Mouse (Mus musculus) urinary bladder, postnatal 4 days (tissue): Measurements from ENCODE around the gene Agtpbp1.
"Not testable (repeated sequence)": the region's sequence is repeated elsewhere in the genome, so short reads cannot be mapped to it uniquely, and the experiment has no call there.

Experiments used
- DNase-seq, 2 experiments: peaks; one replicate each; pipeline ENCODE4 v3.0.0; 2021 to 2022; ENCODE audit warnings: low spot score in 2 of 2

Agtpbp1 gene

GRCm38 (mm10) chr13:59480599-59481483 lies 104.2 kb downstream of the Agtpbp1 start:
- no peak for DNase-seq

GRCm38 (mm10) chr13:59477928-59478327 lies 107.1 kb downstream of the Agtpbp1 start:
- DNase-seq: not testable (repeated sequence)

- no peak for DNase-seq
Observed at GRCm38 (mm10) chr13:59477451-59477850, 107.6 kb downstream of the Agtpbp1 start.

GRCm38 (mm10) chr13:59474973-59475372 lies 110.1 kb downstream of the Agtpbp1 start:
- no peak for DNase-seq

GRCm38 (mm10) chr13:59473341-59473740 lies 111.7 kb downstream of the Agtpbp1 start:
- no peak for DNase-seq

- DNase-seq: no peak
Observed at GRCm38 (mm10) chr13:59472222-59472621, 112.8 kb downstream of the Agtpbp1 start.

- no peak for DNase-seq
Observed at GRCm38 (mm10) chr13:59469701-59470100, 115.3 kb downstream of the Agtpbp1 start.

- DNase-seq: no peak
Observed at GRCm38 (mm10) chr13:59468181-59468802, 116.7 kb downstream of the Agtpbp1 start.

- DNase-seq: no peak
Observed at GRCm38 (mm10) chr13:59467591-59467990, 117.4 kb downstream of the Agtpbp1 start.

- no peak for DNase-seq
Observed at GRCm38 (mm10) chr13:59460958-59461357, 124.1 kb downstream of the Agtpbp1 start.

GRCm38 (mm10) chr13:59456203-59456602 lies 128.8 kb downstream of the Agtpbp1 start:
- no peak for DNase-seq

GRCm38 (mm10) chr13:59454001-59454785 lies 130.8 kb downstream of the Agtpbp1 start:
- no peak for DNase-seq

- DNase-seq: no peak
Observed at GRCm38 (mm10) chr13:59453582-59453981, 131.4 kb downstream of the Agtpbp1 start.

GRCm38 (mm10) chr13:59453045-59453444 lies 132.0 kb downstream of the Agtpbp1 start:
- DNase-seq: peak in 1 of 2 experiments; percentile 36

GRCm38 (mm10) chr13:59450840-59451239 lies 134.2 kb downstream of the Agtpbp1 start:
- no peak for DNase-seq

GRCm38 (mm10) chr13:59447130-59447529 lies 137.9 kb downstream of the Agtpbp1 start:
- DNase-seq: no peak

- DNase-seq: no peak
Observed at GRCm38 (mm10) chr13:59445179-59445578, 139.8 kb downstream of the Agtpbp1 start.

- DNase-seq: no peak
Observed at GRCm38 (mm10) chr13:59444371-59444770, 140.7 kb downstream of the Agtpbp1 start.

GRCm38 (mm10) chr13:59439683-59440082 lies 145.3 kb downstream of the Agtpbp1 start:
- no peak for DNase-seq

- no peak for DNase-seq
Observed at GRCm38 (mm10) chr13:59434554-59434953, 150.5 kb downstream of the Agtpbp1 start.

- peak in 1 of 2 experiments; percentile 34 for DNase-seq
Observed at GRCm38 (mm10) chr13:59431124-59431864, 153.7 kb downstream of the Agtpbp1 start.
